Mouse (Mus musculus) megakaryocyte progenitor cell, adult 5-6 weeks (primary cell): ENCODE measurements at regions not wholly inside any gene's neighbourhood (a gene's known extent, or its start where the extent isn't known, plus 50 kb on each side); places are given as distances from the start of the nearest gene placed in this dataset.
"Not testable (repeated sequence)": the region's sequence is repeated elsewhere in the genome, so short reads cannot be mapped to it uniquely, and the experiment has no call there.

Experiments used
- ATAC-seq: replicated peaks from 2 replicates; pipeline ENCODE4 v1.8.0; 2016; ENCODE audit warnings: mild to moderate bottlenecking, moderate TSS enrichment, inconsistent platforms; ENCODE audit not compliant: poor library complexity

GRCm38 (mm10) chr3:106320061-106320460 is 85.9 kb downstream of the Chil6 start:
- ATAC-seq = no peak

- ATAC-seq = 0 out of 2 replicates have a peak, but pooled peaks have one; percentile 48
Observed at GRCm38 (mm10) chr3:106316974-106317373, 89.0 kb downstream of the Chil6 start.

DNA sequence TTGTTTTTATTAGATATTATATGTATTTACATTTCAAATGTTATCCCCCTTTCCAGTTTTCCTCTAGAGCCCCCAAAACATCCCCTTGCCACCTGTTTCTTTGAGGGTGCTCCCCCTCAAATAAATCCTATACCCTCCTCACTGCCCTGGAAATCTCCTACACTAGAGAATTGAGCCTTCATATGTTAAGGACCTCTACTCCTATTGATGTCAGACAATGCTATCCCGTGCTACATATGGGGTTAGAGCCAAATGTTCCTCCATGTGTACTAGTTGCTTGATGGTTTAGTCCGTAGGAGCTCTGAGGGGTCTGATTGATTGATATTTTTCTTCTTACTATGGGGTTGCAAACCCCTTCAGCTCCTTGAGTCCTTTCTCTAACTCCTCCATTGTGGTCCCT is 73.6 kb upstream of the Chil4 start:
- ATAC-seq = no peak

DNA sequence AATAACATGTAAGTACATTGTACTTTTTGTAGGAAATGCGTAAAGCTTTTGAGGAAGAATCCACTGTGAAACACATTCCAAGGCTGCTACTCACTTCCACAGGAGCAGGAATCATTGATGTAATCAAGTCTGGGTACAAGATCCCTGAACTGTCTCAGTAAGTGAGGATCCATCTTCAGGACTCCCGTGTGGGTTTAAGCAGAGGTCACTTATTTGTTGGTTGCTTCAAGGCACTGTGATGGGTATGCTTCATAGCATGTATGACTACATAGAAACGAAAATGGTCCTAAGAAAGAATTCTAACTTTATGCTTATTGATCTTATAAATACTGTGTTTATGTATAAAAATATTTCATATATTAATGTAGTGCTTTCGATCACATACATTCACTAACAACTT is 72.6 kb upstream of the Chil4 start:
- no peak for ATAC-seq

GRCm38 (mm10) chr3:106278571-106278970 is 59.3 kb upstream of the Chil4 start:
- not testable (repeated sequence) for ATAC-seq

GRCm38 (mm10) chr3:106275677-106276076 is 56.4 kb upstream of the Chil4 start:
- not testable (repeated sequence) for ATAC-seq
